Mouse (Mus musculus): ENCODE data around the gene Polr2h.
A peak's percentile ranks its signal among the peaks of the same experiment; 100 is the strongest.

The Polr2h gene

DNA sequence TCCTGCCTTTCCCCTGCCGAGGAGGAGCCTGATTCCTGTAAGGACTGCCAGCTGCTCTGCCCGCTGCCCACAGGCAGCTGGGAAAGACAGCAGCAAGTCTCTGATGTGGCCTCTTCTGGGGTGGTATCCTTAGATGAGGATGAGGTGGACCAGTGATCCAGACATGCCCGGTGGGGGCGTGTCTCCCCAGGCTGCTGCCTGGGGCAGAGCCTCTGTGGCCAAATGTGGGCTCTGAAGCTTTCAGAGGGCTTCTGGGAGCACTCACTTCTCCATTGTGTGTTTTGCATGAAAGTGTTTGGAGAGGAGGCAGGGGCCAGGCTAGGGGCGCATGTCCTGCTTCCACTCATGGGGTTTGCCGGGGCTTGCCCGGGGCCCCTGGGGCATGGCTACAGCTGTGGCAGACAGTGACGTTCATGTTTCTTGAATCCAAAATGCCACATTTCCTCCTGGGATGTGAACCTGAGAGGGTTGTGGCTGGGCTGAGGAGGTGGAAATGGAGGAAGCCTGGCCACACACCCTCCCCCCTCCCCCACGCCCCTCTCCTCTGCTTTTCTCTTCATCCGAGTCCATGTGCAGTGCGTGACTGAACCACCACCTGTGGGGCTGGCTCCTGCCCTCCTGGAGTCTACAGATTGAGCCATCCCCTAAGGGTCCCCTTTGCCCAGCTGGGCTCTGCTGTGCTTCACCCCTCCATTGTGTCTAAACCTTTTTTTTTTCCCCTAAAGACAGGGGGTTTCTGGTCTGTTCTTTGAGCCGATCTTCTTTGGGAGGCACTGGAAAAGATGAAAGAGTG, 15.5 kb upstream of the Polr2h start:
- no peak for DNase-seq

DNA sequence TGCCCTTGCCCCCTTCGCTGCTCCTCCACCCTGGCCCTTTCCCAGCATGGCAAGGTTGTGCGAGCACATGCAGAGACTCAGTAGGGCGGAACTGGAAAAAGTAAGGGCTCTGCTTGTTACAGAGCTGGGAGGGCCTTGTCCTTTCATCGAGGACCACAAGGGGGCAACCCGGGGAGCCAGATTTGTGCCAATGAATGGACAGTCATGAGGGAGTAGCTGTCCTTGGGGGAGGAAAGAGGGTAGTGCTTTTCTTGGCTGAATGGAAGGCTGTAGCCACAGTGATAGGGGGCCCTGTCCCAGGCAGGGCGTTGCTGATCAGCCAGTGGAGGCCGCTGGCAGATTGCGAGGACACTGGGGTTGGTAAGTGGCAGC, 15.0 kb upstream of the Polr2h start:
- peak; percentile 55 for DNase-seq

- no peak for DNase-seq
These were observed 14.4 kb upstream of the Polr2h start for GRCm38 (mm10) chr16:20703071-20703470.

DNA sequence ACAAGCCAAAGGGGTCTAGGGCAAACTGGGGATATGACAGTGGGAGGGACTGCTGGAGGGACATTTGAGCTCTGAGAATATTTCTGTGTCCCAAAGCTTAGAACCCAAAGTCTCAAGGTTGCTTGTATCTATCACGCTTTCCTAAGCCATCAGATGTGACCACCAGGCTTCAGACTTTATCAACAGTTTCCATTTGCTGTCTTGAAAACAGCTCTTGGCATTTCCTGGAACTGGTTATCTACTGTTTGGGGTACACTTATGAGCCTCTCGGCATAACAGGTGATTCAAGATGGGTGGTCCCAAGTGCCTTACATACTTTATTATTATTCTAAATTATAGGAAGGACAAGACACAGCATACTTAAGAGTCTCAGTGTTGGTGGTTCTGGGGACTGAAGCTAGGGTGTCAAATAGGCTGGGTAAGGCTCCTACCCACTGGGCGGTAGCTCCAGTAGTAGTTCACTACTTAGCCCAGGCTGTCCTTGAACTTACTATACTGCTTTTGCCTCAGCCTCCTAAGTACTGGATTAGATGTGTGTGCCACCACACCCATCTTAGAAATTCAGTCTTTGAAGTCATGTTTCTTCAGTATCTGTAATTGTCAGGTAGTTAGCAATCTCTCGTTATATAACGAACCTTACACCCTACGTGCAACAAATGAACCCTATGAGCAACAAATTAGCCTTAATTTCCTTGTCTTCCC, 13.6 kb upstream of the Polr2h start:
- DNase-seq = no peak

- no peak for DNase-seq
These were observed 11.7 kb upstream of the Polr2h start for GRCm38 (mm10) chr16:20705786-20706185.

GRCm38 (mm10) chr16:20706407-20707055, 10.9 kb upstream of the Polr2h start:
- no peak for DNase-seq

- no peak for DNase-seq
These were observed 9.1 kb upstream of the Polr2h start for GRCm38 (mm10) chr16:20708220-20708938.

GRCm38 (mm10) chr16:20708939-20709734, 8.3 kb upstream of the Polr2h start:
- DNase-seq = no peak

GRCm38 (mm10) chr16:20710370-20710769, 7.1 kb upstream of the Polr2h start:
- DNase-seq = no peak

GRCm38 (mm10) chr16:20710810-20711209, 6.7 kb upstream of the Polr2h start:
- DNase-seq = no peak

GRCm38 (mm10) chr16:20712190-20712589, 5.3 kb upstream of the Polr2h start:
- no peak for DNase-seq

GRCm38 (mm10) chr16:20712889-20713288, 4.6 kb upstream of the Polr2h start:
- no peak for DNase-seq

DNA sequence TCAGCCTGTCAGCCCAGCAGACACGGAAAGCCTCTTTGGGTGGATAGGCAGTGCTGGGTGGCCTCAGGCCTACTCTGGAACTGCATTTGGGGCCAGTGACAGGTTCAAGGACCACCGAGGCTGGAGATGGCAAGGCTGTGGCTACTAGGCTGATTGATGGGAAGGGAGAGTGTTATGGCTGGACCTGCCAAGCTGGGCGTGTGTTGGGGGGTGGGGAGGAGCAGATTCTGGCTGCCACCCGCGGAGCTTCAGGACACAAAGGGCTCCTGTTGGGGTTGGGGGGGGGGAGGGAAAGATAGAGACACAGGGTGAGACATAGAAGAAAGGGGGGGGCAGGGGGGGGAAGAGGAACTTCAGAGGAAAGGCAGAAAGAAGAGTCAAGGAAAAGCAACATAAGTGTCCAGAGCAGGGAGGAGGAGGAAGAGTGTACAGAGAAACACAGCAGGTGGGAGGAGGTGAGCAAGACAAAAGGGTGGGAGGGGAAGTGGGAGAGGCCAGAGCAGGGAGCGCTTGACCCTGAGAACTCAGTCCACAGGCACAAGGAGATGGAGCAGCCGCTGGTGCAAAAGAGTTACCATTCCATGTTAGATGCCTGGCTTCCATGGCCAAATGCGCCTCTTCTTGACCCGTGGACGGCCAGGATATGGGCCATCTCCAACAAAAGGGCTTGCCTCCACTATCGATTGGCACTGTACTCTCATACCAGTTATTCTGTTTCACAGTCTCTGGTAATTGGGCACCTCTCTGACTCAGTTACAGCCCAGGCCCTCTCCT, 3.0 kb upstream of the Polr2h start:
- DNase-seq = no peak

GRCm38 (mm10) chr16:20715161-20715560, 2.3 kb upstream of the Polr2h start:
- DNase-seq = no peak

DNA sequence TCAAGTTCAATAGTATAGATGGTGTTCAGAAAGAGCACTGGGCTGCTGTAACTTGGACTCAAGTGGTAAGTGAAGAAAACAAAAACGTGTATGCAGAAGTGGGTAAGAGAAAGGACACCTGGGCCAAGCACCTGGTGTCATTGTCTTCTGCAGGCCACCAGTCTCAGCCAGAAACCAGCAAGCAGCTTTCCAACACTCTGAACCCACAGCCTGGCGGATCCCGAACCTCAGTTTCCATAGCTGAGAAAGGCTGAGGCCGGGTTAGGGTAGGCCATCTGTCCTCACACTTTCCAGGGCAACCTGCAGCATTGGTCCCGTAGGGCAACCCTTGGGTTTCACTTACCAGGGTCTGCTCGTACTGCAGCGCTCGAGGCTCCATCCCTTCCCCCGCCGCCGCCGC, 1.9 kb upstream of the Polr2h start:
- DNase-seq = no peak

DNA sequence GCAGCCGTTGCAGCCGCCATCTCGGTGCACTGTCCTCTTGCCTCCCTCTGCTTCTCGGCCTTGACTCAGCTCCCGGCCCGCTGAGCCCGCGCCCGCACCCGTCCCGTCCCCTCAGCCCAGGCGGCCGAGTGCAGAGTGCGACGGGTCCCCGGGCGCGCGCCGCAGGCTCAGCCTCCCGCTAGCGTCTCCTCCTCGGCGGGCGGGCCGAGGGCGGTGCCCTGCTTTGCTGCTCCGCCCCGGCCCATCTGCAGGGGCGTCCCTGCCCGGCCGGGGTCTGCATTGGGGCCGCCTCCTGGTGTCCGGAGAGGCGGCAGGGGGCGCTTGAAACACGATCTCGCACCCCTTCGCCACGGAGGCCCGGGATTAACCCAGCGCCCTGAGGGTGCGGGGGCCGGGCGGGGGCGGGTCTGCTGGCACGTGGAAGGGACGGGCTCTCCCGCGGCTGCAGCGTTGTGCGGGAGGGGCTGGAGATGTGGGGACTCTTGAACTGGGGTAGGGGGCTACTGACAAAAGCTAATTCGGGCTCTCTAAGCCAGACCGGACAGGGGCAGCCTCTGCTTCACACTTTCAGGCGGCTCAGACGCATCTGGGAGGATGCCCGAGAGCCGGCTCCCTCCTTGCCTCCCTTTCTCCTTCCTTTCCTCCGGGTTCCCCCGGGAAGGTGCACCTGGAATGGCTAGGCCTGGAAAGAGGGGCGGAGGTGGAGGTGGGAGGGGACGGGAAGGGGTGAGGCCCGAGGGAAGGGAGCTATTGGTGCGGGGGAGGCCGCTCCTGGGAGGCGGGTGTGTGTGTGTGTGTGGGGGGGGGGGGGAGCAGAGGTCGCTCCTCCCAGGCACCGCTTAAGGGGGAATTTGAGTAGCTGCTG, 1.3 kb upstream of the Polr2h start:
- peak; percentile 76 for DNase-seq

DNA sequence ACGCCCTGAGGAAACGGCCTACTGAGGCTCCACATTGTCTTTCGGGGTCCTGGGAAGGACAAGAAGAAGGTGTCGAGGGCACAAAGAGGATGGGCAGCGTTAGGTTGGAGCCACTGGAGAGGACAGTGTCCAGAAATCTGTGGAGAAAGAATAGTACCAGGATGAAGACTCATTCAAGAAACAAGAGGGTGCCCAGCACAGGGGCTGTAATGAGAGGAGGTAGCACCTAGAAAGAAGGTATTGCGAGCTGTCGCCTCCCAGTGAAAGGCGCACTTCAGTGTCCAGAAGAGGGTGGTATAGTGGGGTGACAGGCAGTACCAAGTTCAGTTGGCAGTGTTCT, 654 bp upstream of the Polr2h start:
- no peak for DNase-seq

- no peak for DNase-seq
These were observed 659 bp downstream of the Polr2h start for GRCm38 (mm10) chr16:20717978-20718670.

- no peak for DNase-seq
These were observed 4.3 kb downstream of the Polr2h start for GRCm38 (mm10) chr16:20721808-20722207.

- DNase-seq = no peak
These were observed 5.3 kb downstream of the Polr2h start for GRCm38 (mm10) chr16:20722736-20723135.

All from cerebellum, adult 11 months (tissue).